Mouse (Mus musculus) ES-Bruce4 (cell line): ENCODE data around the gene Gm35315. TPM values are rescaled to one million over a fixed set of nuclear protein-coding genes. Genes with fewer than 3 reads are reported as not detected.

ENCODE experiments used
- H3K27ac ChIP-seq: 2 replicates; pipeline ENCODE4 v1.5.1; 2012; ENCODE audit warnings: low read length, inconsistent platforms; ENCODE audit not compliant: insufficient read depth
- H3K27me3 ChIP-seq: 2 replicates; pipeline ENCODE4 v1.6.1; 2012; ENCODE audit warnings: mild to moderate bottlenecking, low read length, inconsistent platforms; ENCODE audit not compliant: control insufficient read depth, poor library complexity, insufficient read depth, severe bottlenecking
- H3K36me3 ChIP-seq: 2 replicates; pipeline ENCODE4 v1.6.1; 2012; ENCODE audit warnings: inconsistent platforms, mild to moderate bottlenecking, low read length, moderate library complexity; ENCODE audit not compliant: control insufficient read depth, poor library complexity, insufficient read depth, severe bottlenecking
- H3K4me1 ChIP-seq: one replicate; pipeline ENCODE4 v1.8.1; 2011; ENCODE audit warnings: low read length; ENCODE audit not compliant: control insufficient read depth, insufficient read depth
- H3K4me3 ChIP-seq: 2 replicates; pipeline ENCODE4 v1.5.1; 2011; ENCODE audit warnings: low read depth, mild to moderate bottlenecking, low read length
- H3K9ac ChIP-seq: 2 replicates; pipeline ENCODE4 v1.6.1; 2012; ENCODE audit warnings: low read depth, mild to moderate bottlenecking, inconsistent platforms; ENCODE audit not compliant: poor library complexity, severe bottlenecking
- H3K9me3 ChIP-seq: replicated peaks from 2 replicates; pipeline ENCODE4 v1.6.1; 2012; ENCODE audit warnings: mild to moderate bottlenecking, low read length, inconsistent platforms; ENCODE audit not compliant: control insufficient read depth, poor library complexity, insufficient read depth, severe bottlenecking
- CTCF ChIP-seq: IDR thresholded peaks from one replicate; pipeline ENCODE4 v1.8.1; 2011; ENCODE audit warnings: low read depth, low read length
- EP300 ChIP-seq: IDR thresholded peaks from 2 replicates; pipeline ENCODE4 v1.6.1; 2011; ENCODE audit warnings: low read depth, low read length; ENCODE audit not compliant: insufficient read depth
- POLR2A ChIP-seq: IDR thresholded peaks from one replicate; pipeline ENCODE4 v1.8.1; 2011; ENCODE audit warnings: low read length; ENCODE audit not compliant: insufficient read depth
- polyA plus RNA-seq: library from polyadenylated mRNA; stranded (reverse); fragments of >200 nt; gene quantifications from 2 replicates; pipeline ENCODE4 v1.2.4, GENCODE M21; 2011; ENCODE audit warnings: low read depth; ENCODE audit not compliant: missing spikeins, insufficient read depth, insufficient read length

Gene Gm35315
- 13.5 and 16.9 TPM in 2 replicates for polyA plus RNA-seq

DNA sequence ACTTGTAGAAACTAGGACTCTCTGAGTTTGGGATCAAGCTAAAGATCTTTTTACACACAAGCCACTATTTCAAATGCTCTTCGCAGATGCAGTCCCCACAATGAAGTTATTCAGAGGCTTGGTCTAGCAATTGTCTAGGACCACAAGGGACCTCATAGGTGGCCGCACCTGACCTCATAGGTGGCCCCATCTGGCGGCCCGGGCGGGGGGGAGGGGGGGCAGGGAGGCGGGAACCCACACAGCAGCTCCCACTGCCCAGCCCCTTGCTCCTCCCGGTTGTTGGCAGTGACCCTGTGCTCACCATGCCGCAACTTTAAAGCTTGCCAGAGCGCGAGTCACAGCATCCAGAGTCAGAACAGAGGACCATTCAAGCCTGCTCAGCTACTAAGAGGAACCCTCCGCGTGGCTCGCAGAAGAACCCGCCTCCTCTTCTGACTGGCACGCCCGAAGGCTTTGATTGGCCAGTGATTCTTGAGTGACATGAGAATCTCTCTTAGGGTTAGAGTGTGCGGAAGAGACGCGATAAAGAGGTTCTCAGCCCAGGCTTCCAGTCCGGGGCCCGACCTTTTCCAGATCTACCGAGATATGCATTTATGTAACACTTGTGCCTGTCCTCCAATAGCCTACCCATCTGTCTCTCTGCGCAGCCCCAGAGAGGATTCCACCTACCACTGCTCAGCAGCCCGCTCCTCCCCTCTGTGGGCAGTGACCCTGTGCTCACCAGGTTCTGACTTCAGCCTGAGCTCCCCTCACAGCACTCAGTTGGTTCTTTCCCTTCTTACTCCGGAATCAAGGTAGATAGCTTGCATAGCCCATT is at the start of gene Gm35315:
Gene Gm35315, minus strand, starts transcription at position 391 of the 817 bp plus-strand sequence.
- H3K9ac ChIP-seq = peak within 1 kb of the TSS; percentile 87
- peaks cover 5% of the 10 kb centered on the region for H3K4me1 ChIP-seq
- H3K4me3 ChIP-seq = peak within 1 kb of the TSS; percentile 94
- H3K27ac ChIP-seq = peak within 1 kb of the TSS; percentile 71
- no peaks in the 10 kb centered on the region for H3K9me3 ChIP-seq
- TF ChIP-seq POLR2A (peak; percentile 88), EP300 (no peak; the same call in 1 of the 2 replicates), CTCF (no peak)
- H3K36me3 ChIP-seq = no peaks in the 10 kb centered on the region
- no peaks in the 10 kb centered on the region for H3K27me3 ChIP-seq

DNA sequence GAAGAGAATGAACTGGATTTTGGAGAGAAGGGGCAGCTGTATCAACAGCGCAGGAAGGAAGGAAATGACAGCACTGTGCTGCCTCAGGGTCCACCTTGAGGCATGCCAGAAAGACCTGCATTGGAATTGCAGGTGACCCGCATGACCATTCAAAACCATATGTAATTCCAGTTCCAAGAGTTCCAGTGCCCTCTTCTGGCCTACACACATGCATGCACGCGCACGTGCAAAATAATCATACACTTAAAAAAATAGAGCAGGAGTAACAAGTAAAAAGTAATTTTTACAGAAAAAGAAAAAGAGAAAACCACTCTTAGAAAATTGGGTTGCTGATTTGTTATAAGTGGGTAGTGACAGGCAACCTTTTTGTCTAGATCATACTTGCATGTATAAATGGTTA is 48.8 kb upstream of the Gm35315 start:
- no peak overlapping the region for H3K4me3 ChIP-seq
- peaks cover 26% of the 10 kb centered on the region for H3K36me3 ChIP-seq
- no peak overlapping the region for H3K9ac ChIP-seq
- no peak for TF ChIP-seq EP300
- no peak for TF ChIP-seq CTCF
- no peak for TF ChIP-seq POLR2A
- no peaks in the 10 kb centered on the region for H3K27me3 ChIP-seq
- H3K27ac ChIP-seq = no peak overlapping the region
- H3K4me1 ChIP-seq = no peaks in the 10 kb centered on the region
- no peaks in the 10 kb centered on the region for H3K9me3 ChIP-seq

DNA sequence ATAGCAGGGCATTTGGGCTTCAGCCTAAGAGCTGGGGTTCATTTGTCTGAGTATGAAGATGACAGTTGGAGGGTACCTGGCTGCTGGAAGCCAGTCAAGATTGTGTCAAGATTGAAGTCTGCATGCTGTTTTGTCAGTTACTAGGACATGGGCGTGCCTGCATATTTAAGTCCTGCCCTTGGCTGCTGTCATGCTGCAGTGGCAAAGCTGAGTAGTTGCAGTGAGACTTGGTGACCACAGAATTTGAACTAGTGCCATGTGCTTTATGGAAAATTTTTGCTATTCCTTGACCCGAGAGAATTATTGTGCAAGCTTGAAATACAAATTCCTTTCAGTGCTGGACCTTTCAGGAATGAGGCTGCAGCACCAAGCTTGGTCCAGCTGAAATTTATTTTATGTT is 48.1 kb upstream of the Gm35315 start:
- Histone ChIP-seq H3K27ac (no peak overlapping the region), H3K9ac (no peak overlapping the region), H3K4me1 (no peaks in the 10 kb centered on the region), H3K36me3 (peaks cover 23% of the 10 kb centered on the region), H3K27me3 (no peaks in the 10 kb centered on the region), H3K9me3 (no peaks in the 10 kb centered on the region), H3K4me3 (no peak overlapping the region)
- TF ChIP-seq EP300 (no peak), POLR2A (no peak), CTCF (no peak)

DNA sequence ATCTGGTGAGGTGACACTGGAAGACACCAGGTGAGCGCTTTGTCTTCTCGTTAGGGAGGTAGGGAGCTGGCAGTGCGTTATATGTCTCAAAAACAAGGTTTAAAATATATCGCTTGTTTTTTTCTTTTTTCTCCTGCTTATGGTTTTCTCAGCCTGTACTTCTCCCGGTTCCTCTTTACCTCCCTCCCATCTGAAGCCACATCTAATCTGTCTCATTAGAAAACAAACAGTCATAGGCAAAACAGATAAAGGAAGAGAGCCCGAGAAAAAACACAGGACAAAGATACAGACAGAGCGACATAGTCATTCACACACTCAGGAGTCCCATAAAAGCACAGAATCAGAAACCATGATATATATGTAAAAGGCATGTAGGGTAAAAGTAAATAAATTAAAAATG is 46.2 kb upstream of the Gm35315 start:
- no peaks in the 10 kb centered on the region for H3K27me3 ChIP-seq
- H3K9ac ChIP-seq = no peak overlapping the region
- no peak overlapping the region for H3K27ac ChIP-seq
- no peaks in the 10 kb centered on the region for H3K4me1 ChIP-seq
- no peak overlapping the region for H3K4me3 ChIP-seq
- TF ChIP-seq EP300 = no peak
- no peak for TF ChIP-seq CTCF
- no peak for TF ChIP-seq POLR2A
- peaks cover 16% of the 10 kb centered on the region for H3K36me3 ChIP-seq
- no peaks in the 10 kb centered on the region for H3K9me3 ChIP-seq

DNA sequence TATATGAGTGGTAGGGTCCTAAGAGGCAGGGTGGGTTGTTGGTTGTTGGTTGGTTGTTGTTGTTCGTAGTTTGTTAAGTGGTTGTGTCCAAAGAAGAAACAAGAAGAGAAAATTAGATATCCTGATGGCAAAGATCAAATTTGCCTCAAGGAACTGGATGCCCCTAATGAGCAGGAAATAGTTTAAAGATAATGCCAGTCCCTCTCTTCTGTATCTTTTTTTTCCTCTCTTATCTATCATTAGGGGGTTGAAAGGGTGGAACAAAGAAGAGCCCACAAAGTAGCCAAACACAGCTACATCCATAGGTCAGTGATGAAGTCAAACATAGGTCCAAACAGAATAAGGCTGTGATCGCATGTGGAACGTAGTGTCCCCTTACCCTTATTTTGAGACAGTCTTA is 45.1 kb upstream of the Gm35315 start:
- Histone ChIP-seq H3K36me3 (peaks cover 7% of the 10 kb centered on the region), H3K4me1 (no peaks in the 10 kb centered on the region), H3K27me3 (no peaks in the 10 kb centered on the region), H3K4me3 (no peak overlapping the region), H3K9me3 (peaks cover under 1% of the 10 kb centered on the region; the same call in 1 of the 2 replicates), H3K27ac (no peak overlapping the region), H3K9ac (no peak overlapping the region)
- no peak for TF ChIP-seq CTCF
- TF ChIP-seq EP300 = no peak
- TF ChIP-seq POLR2A = no peak

DNA sequence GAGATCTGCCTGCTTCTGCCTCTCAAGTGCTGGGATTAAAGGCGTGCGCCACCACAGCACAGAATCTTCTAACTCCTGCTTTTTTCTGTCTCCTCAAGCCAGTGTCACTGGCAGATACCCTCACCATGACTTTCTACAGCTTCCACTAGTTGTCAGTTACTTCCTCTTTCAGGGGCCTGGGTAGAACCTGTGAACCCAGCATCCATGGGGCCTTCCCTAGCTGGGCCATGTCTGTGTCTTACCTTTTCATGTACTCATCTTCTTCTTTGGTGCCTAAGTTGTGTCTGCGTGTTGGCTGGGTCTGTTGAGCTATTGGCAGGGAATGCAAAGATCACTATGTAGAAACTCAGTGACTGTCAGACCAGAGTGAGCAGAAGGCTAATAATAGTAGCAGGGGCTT is 43.6 kb upstream of the Gm35315 start:
- H3K9me3 ChIP-seq = peaks cover 12% of the 10 kb centered on the region
- no peak overlapping the region for H3K4me3 ChIP-seq
- no peak overlapping the region for H3K27ac ChIP-seq
- TF ChIP-seq CTCF (no peak), EP300 (no peak), POLR2A (no peak)
- no peaks in the 10 kb centered on the region for H3K4me1 ChIP-seq
- H3K36me3 ChIP-seq = 0 out of 2 replicates have a peak, but pooled peaks cover 3% of the 10 kb centered on the region
- no peaks in the 10 kb centered on the region for H3K27me3 ChIP-seq
- H3K9ac ChIP-seq = no peak overlapping the region
